Mouse (Mus musculus) WW6 (cell line): ENCODE data around the gene Snap23.
"Not testable (repeated sequence)": the region's sequence is repeated elsewhere in the genome, so short reads cannot be mapped to it uniquely, and the experiment has no call there.

Source experiments
- DNase-seq: peaks from one replicate; pipeline ENCODE4 v3.0.0-alpha.2; 2013; ENCODE audit warnings: low read depth, low spot score

Snap23 gene

DNA sequence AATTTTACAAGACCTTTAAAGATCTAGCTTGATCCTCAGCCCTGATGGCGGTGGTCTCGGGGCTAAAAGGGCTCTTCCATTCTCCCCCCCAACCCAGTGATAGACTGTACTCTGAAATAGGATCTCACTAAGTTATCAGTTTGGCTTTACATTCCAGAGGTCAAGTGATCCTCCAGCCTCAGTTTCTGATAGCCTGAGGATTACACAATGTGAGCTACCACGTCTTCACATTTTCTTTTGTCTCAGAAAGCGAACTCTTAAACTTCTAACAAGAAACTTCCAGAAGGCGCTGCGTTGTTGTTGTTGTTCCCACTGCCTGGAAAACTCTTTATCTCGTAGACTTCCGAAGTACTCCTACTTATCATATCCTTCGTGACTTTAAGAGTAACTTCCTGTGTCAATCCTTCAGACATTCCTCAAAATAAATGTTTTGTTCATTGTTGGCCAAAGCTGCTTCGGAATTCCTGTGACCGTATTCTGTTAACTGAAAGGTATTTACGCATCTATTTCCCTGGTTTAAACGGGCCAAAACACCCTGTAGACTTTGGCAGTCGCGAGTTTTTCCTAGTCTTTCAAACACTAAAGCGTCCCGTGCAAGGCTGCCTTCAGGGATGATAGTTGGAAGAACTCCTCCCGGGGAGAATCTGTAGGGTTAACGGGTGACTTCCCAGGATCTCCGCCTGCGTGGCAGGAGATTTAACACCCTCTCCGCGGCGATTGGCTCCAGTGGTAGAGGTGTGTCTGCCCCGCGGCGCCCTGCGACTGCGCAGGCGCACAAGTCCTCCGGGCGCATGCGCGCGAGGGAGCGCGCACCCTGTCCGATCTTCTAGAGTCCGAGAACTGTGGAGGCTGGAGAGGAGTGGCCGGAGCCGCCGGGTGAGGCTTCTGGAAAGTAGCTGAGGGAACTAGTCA is at the start of gene Snap23:
Snap23 (plus strand) TSS at position 786 of the 912 bp plus-strand sequence.
- peak; percentile 91 for DNase-seq

DNA sequence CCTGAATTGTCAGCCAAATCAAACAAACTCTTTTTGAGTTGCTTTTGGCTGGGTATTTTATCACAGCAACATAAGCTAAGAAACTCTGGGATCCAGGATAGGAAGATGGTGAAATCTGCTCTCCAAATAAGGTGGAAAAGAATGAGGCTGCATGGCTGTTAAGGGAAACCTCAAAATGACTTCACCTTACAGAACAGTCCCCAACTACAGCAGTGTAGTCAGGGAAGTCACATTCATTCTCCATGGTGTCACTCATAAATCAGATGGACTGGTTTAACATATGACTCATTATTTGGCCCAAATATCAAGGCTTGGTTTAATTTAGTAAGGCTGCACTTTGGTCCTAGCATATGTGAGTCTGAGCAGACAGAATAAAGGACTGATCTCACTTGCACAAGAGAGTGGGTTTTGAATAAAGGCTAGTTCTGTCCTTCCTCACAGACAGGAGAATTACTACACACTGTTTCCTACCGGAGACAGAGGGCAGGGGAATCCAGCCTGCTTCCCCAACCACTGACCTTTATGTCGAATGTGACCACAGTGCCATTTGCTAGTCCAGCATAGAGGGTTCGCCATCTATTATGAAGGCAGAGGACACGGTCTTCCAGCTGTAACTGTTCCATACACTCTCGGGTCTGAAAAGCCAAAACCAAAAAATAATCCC is 48.8 kb upstream of the Snap23 start:
- DNase-seq: no peak

DNA sequence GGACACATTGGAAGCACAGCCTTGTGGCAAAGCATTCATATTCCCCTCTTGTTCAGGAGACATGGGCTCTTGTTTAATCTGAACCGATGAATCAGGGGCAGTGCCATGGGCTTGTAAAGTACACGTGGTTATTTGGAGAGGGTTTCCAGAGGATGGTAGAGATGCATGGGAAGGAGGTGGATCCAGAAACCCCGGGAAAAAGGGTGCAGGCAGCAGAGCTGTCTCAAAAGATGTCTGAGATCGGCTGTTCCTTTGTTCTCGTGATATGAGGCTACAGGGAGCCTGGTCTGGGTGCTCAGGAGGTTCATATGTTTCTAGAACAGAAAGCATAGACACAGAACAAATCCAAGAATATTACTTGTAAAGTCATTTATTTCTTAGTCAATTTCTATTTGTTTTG is 40.7 kb upstream of the Snap23 start:
- DNase-seq: no peak

DNA sequence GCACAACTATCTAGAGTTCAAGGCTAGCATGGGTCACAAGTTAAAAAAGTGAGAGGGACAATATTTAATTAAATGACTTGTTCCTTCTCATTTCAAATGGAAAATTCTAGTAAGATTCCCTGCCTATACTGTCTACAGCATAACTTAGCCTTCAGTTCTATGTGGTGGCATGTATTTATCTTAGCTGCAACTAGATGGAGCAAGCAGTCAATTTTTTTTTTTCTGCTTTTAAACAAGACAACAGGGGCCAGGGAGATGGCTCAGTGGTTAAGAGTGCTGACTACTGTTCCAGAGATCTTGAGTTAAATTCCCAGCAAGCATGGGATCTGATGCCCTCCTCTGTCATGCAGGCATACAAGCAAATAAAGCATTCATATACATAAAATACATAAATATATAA is 37.9 kb upstream of the Snap23 start:
- DNase-seq: no peak

DNA sequence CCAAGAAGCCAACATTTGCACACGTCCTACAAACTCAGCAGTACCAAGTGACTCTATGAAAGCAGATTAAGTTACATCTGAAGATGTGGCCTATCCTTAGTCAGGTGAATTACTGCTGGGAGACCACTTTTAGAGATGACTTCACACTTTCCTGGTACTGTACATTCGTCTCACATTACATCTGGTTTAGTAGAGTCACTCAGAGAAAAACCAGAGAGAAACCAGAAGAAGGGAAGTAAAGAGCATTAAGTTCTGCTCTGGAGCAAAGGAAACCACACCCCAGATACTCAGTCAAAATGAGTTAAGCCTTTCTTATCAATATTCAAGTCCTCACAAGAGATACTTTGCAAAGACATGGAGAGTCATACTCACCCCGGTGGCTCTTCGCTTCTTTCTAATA is 36.2 kb upstream of the Snap23 start:
- DNase-seq: no peak

DNA sequence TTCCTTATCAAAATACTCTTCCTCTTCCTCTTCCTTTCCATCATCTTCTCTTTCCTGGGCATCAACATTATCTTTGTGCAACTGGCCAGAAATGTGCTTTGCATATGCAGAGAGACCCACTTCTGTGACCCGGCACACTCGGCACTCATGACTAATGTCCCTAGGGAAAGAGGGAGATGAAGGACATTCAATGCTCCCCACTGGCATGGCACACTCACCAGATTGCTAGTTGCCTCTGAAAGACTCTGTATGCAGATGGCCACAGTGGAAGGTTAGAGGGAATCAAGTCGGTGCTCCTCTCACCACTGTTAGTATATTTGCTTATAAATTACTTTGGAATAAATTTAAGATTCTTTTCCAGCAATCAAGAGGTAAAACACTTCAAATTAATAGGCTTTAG is 28.1 kb upstream of the Snap23 start:
- no peak for DNase-seq

DNA sequence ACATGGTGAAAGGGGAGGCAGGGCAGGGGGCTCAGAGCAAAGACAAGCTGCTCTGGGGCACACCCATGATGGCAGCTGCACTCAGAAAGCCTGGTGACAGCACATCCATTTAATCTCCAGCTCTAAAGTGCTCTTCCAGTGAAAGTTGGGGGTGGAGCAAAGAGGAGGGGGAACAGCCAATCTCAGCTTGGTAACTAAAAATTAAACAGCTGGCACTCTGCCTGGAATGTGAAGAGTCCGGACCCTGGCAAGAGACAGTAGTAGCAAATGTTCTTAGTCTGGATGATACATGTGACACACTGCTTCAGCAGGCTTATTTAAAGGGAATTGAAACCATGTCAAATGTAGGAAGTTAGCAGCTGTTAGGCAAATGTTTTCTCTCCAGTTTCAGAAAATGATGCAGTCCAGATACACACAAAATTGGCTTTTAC is 27.7 kb upstream of the Snap23 start:
- DNase-seq: no peak

DNA sequence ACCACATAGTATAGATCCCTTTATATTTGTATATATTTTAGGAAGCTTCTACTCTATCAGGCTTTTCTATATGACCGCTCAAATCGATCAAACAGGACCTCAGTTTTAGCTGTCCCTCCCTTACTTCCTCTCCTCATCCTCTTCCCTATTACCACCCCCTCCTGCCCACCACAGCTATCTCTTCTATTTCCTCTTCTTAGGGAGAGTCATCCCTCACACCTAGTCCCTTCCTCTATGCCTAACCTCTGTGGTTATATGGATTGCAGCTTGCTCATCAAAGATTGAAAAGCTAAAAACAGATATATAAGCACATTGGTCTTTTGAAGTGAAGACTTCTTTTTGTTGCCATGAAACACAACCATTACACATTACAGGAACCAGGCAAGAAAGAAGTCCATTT is 22.7 kb upstream of the Snap23 start:
- DNase-seq: no peak

DNA sequence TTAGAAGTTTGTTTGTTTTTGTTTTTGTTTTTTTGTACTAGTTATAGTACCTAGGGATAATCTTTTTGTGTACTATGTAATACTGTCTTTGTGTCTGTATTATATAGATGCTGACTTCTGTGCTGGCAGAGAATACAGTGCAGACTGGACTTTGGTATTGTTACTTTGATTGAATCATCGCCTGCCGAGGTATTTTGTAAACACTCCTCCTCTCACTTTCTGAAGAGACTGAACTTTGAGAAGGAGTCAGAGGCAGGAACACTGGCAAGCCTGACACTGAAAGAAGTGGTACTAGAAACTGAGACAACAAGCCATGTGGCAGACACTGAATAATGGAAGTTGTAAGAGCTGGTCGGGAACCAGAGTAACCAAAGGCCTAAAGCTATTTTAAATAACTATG is 10.6 kb upstream of the Snap23 start:
- no peak for DNase-seq

DNA sequence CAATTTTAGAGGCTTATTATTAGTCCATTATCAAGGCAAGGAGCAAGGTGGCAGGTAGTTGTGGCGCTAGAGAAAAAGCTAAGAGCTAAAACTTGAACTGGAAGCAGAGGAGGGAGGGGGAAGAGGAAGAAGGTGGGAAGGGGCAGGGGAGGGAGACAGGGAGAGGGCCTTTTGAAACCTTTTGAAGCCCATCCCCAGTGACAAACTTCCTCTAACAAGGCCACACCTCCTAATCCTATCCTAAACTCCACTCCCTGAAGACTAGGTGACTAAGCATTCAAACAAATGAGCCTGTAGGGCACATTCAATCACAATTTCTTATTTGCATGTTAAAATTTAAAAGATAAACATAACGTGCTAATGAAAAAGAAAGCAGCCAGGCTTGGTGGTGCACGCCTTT is 8.7 kb upstream of the Snap23 start:
- DNase-seq: no peak

DNA sequence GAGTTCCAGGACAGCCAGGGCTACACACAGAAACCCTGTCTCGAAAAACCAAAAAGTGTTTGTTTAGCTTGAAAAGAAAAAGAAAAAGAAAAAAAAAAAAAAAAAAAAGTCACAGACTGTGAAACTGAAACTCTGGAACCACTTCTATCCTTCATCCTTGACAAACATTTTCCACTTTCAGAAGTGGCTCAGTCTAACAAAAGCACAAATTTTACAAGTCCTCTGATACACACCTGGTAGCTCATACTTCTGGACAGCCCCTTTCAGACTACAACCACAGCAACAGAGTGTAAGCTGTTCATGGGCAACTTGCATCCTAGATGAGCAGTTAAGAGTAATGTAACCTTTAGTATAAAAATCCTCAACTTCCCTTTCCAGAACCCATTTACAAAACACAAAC is 5.9 kb upstream of the Snap23 start:
- no peak for DNase-seq

DNA sequence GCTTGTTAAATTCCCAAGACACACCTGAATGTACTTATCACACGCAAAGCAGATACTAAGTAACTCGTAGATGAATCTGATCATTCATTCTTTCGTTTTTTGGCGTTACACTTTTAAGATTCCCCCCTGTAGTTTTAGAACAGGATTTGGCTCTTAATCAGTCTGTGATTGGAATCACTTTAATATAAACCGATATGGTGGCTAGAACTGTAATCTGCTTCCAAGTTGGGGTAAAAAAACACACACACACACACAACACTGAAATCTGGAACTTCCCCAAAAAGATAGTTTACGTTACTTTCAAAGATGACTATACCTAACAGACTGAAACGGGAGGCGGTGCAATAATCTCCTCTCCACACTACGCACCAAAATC is 4.6 kb upstream of the Snap23 start:
- no peak for DNase-seq

DNA sequence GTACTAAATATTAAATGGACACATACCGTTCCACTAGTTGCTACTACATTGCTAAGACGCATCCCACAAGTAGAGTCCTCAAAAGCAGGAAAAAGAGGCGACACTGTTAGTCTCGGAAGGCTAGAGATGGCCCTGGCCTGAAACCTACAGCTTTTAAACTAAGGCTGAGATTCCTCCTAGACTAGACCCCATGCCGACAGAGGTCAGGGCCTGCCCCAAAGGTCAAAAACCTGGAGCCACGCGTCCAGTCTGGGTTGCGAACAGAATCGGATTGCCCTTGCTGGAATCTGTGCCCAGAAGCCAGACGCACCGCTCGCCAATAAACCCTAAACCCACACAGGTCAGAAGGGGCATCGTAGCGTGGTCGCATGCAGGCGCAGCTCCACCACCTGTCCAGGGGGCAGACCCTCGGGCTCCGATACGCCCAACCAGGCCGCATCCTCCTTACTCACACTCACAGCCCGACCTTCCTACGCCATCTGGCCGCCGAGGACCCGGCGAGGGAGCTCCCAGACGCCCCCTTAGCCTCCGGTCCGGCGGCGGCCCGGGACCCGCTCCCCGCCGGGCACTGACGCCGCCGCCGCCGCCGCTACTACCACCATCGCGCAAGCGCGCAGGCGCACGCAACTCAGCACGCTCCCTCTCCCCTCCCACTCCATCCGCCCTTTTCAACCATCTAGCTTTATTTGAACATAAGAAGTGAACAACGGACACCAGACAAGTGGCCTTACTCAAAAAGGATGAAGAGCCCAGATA is 4.1 kb upstream of the Snap23 start, which contains the start of gene Zfp106:
Zfp106 (minus strand) TSS at position 609 of the 756 bp plus-strand sequence.
- peak; percentile 74 for DNase-seq

DNA sequence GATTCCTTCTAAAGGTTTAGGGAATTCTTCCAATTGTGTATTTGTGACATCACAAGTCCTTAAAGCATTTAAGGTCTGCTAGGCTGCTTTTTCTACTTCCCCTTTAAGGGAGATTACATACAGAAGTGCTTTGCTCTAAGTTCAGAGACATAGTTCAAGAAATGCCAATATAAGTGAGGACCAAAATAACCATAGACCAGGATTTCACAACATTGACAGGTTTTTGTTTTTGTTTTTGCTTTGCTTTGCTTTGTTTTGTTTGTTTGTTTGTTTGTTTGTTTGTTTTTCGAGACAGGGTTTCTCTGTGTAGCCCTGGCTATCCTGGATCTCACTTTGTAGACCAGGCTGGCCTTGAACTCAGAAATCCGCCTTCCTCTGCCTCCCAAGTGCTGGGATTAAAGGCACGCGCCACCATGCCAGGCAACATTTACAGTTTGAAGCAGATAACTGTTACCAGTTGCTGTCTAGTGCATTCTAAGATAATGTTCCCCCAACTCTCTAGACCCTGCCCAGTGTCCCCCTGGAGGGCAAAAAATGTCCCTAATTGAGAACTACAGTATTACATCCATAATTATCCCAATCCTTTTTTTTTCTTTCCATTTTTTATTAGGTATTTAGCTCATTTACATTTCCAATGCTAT is 2.8 kb upstream of the Snap23 start:
- DNase-seq: not testable (repeated sequence)

DNA sequence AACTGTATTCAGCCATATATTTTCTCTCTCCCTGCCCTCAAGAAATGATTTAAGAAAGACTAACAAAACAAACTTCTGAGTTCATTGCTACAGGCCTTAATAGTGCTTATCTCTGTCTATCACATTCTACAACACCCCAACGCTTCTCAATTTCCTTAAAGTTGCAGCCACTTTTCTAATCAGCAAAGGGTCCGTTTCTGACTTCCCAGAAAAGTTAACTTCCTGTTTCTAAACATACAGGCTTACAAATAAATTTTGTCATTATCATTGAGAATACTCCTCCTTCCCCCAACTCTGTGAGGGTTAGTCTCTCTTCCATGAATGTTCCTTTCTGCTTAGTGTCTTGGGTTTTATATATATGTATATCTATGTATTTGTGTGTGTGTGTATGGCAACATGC is 2.1 kb upstream of the Snap23 start:
- DNase-seq: no peak

DNA sequence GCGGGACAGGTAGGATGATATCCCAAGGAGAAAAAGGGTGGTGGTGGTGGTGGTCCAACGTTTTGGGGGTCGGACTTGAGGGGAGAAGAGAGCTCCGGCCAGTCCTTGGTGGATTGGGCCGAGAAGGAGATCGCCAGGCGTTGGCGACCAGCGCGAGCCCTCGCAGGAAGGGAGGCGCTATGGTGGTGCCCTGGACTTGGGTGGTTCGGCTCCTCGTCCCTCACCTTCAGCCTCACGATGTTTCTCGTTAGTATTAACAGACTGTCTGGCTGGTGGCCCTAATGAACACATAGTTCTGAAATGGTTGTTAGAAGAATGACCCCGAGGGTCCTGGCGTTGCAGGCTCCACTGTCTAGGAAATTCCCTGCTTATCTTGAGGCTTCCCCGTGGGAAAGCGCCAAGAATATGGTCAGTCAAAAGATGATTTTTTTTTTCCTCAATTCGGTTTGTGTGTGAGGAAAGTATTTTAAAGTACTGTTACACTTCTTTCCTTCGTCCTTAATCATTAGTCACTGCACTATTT is 388 bp downstream of the Snap23 start:
- DNase-seq: no peak

DNA sequence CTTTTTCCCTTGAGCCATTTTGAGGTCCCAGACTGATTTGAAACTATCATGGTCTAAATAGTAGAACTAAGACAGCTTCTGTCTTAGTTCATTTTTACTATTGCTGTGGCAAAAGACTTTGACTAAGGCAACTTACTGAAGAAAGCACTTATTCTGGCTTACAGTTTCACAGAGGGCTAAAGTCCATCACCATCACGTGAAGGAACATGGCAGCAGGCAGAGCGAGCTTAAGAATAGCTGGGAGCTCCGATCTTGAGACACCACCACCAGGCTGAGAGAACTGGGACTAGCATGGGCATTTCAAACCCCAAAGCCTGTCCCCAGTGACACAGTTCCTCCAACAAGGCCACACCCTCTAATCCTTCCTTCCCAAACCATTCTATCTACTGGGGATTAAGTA is 3.6 kb downstream of the Snap23 start:
- no peak for DNase-seq

DNA sequence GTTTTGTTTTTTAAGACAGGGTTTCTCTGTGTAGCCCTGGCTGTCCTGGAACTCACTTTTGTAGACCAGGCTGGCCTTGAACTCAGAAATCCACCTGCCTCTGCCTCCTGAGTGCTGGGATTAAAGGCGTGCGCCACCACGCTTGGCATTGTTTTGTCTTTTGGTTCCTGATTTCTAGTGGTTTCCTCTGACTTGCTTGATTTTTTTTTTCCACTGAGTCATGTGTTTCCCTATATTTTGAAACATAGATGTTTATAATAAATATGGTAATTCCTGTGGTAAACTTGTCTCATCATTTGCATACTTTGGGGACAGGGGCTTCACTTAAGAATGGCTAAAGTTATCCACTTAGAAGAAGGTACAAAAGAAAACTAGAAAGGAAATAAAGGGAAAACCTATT is 4.7 kb downstream of the Snap23 start:
- DNase-seq: not testable (repeated sequence)

DNA sequence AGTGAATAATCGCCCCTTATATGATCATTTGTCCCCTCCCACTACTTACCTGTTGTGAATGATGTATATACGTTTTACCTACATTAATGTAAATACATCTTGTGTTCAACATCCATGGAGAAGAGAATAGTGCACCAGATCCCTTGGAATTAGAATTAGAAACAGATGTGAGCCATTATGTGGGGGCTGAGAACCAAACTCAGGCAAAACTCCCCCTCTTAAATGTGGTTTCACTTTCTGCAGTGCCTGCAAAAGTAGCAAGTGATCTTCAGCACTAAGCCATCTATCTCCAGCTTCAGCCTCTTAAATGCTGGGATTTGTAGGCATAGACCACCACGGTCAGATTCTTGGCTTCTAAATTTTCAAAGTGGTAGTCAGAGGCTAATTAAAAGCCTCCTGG is 7.7 kb downstream of the Snap23 start:
- DNase-seq: no peak

DNA sequence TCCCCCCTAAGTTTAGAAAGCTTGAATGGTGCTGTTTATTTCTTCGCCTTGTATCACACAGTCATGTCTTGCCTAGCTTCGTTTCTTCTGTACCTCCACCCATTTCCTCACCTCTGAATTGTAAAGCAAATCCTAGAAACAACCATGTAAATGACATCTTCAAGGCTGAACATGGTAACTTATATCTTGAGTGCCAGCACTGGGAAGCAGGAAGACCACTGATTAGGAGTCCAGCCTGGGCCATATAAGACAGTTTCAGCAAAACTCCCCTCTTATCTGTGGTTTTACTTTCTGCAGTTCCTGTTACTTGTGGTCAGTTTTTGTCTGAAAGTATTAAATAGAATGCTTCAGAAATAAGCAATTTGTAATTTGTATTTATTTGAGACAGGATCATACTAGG is 8.5 kb downstream of the Snap23 start:
- no peak for DNase-seq

DNA sequence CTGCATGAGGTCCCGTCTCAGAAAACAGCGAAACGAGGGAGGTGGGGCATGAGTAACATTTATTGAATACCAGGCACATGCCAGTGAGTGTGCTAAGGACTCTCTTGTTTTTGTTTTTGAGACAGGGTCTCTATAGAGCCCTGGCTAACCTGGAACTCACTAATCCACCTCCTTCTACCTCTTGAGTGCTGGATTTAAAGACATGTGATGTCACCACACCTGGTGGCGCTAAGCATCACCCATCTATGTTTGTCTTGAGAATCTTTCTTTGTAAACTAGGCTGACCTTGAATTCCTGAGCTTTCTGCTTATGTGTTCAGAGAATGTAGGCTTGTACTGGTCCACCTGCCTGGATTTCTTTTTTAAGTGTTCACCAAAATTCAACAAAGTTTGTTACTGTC is 10.3 kb downstream of the Snap23 start:
- DNase-seq: no peak

DNA sequence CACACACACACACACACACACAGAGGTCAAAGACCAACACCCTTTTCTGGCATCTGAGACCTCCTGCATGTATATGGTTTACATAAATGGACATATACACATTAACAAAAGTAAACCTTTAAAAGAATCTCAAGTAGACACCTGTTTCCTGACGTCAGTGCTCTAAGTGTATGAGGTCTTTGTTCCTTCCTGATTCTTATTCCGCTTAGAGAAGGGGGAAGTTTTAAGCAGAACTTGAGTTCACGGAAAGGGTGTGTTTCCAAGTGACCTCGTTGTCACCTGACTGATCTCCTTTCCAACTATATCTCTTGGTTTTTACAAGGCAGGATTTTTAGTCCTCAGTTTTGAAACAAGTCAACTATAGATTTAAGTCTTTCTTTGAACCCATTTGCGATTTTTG is 10.8 kb downstream of the Snap23 start:
- DNase-seq: no peak
